Mouse (Mus musculus): Measurements from ENCODE around the gene Map3k6. TPM values are rescaled to one million over a fixed set of nuclear protein-coding genes. Genes with fewer than 3 reads are reported as not detected.

The Map3k6 gene
- total and polyA plus RNA-seq, 3 experiments, result 15.7 to 27.3 (median 16.3) TPM

GRCm38 (mm10) chr4:133256820-133257219, 16.2 kb downstream of the Map3k6 start:
- no peak overlapping the region for H3K27ac ChIP-seq
- intact Hi-C loops (cut with DNase I), result no loop called here
- H3K27me3 ChIP-seq (ENCODE audit: control insufficient read depth, insufficient read depth, low read length), result no peaks in the 10 kb centered on the region
- H3K4me3 ChIP-seq, result no peak overlapping the region
- H3K36me3 ChIP-seq (ENCODE audit: control insufficient read depth, insufficient read depth, low read length), result no peaks in the 10 kb centered on the region
- no peaks in the 10 kb centered on the region for H3K4me1 ChIP-seq (ENCODE audit: control insufficient read depth, insufficient read depth, low read length)
- no peaks in the 10 kb centered on the region for H3K79me2 ChIP-seq (replicated peaks; ENCODE audit: control insufficient read depth, insufficient read depth, low read length)
- H3K9ac ChIP-seq (ENCODE audit: low read depth, low read length), result no peak overlapping the region
- no peak for DNase-seq
- WGBS, result 34% methylated on average over 24 of the region's 24 CpGs
- TF ChIP-seq POLR2A (IDR thresholded peaks at IDR 0.05; ENCODE audit: insufficient read depth, low read depth, low read length), result no peak
- TF ChIP-seq CTCF (IDR thresholded peaks at IDR 0.05), result no peak

DNA sequence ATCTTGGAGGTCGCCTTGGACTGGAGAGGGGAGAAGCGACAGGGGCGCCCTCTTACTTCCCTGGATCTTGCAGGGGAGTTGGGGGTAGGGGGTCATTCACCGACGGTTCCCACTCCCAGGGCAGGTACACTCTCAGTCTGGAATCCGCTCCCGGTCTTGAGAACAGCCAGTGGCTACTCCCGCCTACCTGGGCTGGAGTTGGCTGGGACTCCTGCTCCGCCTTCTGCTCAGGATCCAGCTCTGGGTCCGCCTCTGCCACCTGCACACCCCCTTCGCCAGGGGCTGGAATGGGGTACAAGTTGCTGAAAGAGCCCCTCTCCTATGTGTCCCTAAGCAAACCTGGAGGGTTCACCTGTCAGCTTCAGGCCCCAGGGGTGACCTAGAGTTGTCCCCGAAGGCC, 16.6 kb downstream of the Map3k6 start:
- no peak for DNase-seq

DNA sequence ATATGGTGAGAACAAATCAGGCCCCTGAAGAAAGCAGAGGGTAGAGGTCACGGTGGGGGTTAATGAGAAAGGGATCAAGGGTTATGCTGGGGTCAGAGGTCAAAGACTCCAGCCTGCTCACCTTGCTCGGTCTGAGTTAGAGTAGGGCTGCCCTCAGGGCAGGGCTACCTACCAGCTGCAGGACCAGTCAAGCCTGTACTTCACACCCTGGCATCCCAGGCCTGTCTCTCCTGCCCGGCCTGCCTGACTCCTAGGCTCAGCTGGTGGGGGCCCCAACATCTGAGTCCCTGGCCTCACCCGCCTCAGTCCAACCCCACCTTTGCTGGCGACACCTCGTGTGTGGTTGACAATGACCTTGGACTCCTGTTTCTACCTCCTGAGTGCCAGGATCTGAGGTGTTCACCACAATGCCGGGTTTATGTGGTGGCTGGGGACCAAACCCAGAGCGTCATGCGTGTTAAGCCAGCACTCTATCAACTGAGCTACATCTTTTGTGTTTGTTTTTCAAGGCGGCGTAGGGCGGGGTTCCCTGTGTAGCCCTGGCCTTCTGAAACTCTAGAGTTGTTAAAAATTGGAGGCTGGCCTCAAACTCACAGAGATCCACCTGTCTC, 17.3 kb downstream of the Map3k6 start:
- intact Hi-C loops (cut with DNase I), result no loop called here
- Histone ChIP-seq H3K27ac (no peak overlapping the region), H3K79me2 (replicated peaks; ENCODE audit: control insufficient read depth, insufficient read depth, low read length) (no peaks in the 10 kb centered on the region), H3K4me1 (ENCODE audit: control insufficient read depth, insufficient read depth, low read length) (no peaks in the 10 kb centered on the region), H3K4me3 (no peak overlapping the region), H3K9ac (ENCODE audit: low read depth, low read length) (no peak overlapping the region), H3K27me3 (ENCODE audit: control insufficient read depth, insufficient read depth, low read length) (no peaks in the 10 kb centered on the region), H3K36me3 (ENCODE audit: control insufficient read depth, insufficient read depth, low read length) (no peaks in the 10 kb centered on the region)
- no peak for DNase-seq
- 86% methylated on average over 12 of the region's 12 CpGs for WGBS
- TF ChIP-seq POLR2A (IDR thresholded peaks at IDR 0.05; ENCODE audit: insufficient read depth, low read depth, low read length) (no peak), EP300 (IDR thresholded peaks at IDR 0.05; ENCODE audit: insufficient read depth, low read depth, low read length) (no peak), CTCF (IDR thresholded peaks at IDR 0.05) (no peak)

More for the DNA sequence above, 16.6 kb downstream of the Map3k6 start:
- intact Hi-C loops (cut with DNase I), result no loop called here
- H3K27ac ChIP-seq, result no peak overlapping the region
- TF ChIP-seq CTCF (IDR thresholded peaks at IDR 0.05) (no peak), EP300 (IDR thresholded peaks at IDR 0.05; ENCODE audit: insufficient read depth, low read depth, low read length) (no peak), POLR2A (IDR thresholded peaks at IDR 0.05; ENCODE audit: insufficient read depth, low read depth, low read length) (no peak)
- WGBS, result 50% methylated on average over 12 of the region's 12 CpGs
- no peaks in the 10 kb centered on the region for H3K36me3 ChIP-seq (ENCODE audit: control insufficient read depth, insufficient read depth, low read length)
- no peaks in the 10 kb centered on the region for H3K79me2 ChIP-seq (replicated peaks; ENCODE audit: control insufficient read depth, insufficient read depth, low read length)
- no peaks in the 10 kb centered on the region for H3K4me1 ChIP-seq (ENCODE audit: control insufficient read depth, insufficient read depth, low read length)
- no peaks in the 10 kb centered on the region for H3K27me3 ChIP-seq (ENCODE audit: control insufficient read depth, insufficient read depth, low read length)
- H3K9ac ChIP-seq (ENCODE audit: low read depth, low read length), result no peak overlapping the region
- no peak overlapping the region for H3K4me3 ChIP-seq

DNA sequence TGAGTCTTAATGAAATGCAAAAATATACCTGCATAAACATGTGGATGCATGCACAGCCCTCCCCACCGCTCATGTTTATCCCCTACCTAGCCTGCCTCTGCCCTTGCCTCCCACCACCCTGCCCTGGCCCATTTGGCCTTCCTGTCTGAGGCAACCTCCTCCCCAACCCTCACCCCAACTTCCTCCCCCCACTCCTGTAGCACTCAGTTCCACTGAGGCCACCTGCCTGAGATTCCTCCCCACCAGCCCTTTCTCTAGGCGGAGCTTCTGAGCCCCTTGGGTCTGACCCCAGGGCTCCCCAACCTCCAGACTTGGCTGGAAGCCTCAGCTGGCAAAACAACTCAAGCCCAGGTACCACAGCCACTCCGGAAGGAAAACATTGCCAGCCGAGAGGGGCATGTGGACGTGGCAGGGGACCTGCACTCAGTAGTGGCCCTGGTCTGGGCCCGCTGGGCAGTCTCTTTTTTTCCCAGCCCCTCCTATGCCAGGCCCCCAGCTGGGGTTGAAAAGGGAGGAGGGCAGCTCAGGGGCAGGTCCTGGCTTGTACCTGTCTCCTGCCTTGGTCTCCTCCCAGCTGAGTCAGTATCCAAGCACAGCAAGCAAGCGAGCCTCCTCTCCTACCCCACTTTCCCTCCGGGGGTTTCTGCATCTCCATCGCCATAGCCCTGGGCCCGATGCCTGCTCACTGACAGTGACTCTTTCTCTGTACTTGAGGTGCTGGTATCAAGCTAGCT, 21.2 kb downstream of the Map3k6 start:
- DNase-seq, result no peak
- Histone ChIP-seq H3K27me3 (ENCODE audit: control insufficient read depth, insufficient read depth, low read length) (no peaks in the 10 kb centered on the region), H3K4me1 (ENCODE audit: control insufficient read depth, insufficient read depth, low read length) (peaks cover 3% of the 10 kb centered on the region), H3K79me2 (replicated peaks; ENCODE audit: control insufficient read depth, insufficient read depth, low read length) (no peaks in the 10 kb centered on the region), H3K36me3 (ENCODE audit: control insufficient read depth, insufficient read depth, low read length) (no peaks in the 10 kb centered on the region), H3K4me3 (no peak overlapping the region), H3K27ac (no peak overlapping the region), H3K9ac (ENCODE audit: low read depth, low read length) (no peak overlapping the region)
- intact Hi-C loops (cut with DNase I), result no loop called here
- 61% methylated on average over 10 of the region's 10 CpGs for WGBS
- TF ChIP-seq EP300 (IDR thresholded peaks at IDR 0.05; ENCODE audit: insufficient read depth, low read depth, low read length) (no peak), CTCF (IDR thresholded peaks at IDR 0.05) (no peak), POLR2A (IDR thresholded peaks at IDR 0.05; ENCODE audit: insufficient read depth, low read depth, low read length) (no peak)

DNA sequence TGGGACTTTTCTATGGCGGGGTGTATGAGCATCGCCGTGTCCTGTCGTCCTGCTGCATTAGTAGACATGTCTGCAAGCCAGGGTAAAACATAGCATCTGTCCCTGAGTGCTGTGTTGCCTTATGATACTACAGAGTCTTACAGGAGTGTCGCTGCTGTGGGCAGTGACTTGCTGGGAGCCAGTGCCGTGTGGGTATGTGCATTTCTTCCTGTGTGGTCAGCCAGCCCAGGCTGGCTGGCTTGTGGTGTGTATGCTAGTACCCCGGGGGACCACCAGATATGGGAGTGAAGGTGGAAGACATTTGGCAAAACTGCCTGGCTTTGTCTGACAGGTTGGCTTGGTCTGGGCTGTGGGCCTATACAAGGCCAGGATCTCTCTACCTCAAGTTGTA, 21.8 kb downstream of the Map3k6 start:
- no peak for TF ChIP-seq EP300 (IDR thresholded peaks at IDR 0.05; ENCODE audit: insufficient read depth, low read depth, low read length)
- TF ChIP-seq POLR2A (IDR thresholded peaks at IDR 0.05; ENCODE audit: insufficient read depth, low read depth, low read length), result no peak
- no peak for TF ChIP-seq CTCF (IDR thresholded peaks at IDR 0.05)
- H3K79me2 ChIP-seq (replicated peaks; ENCODE audit: control insufficient read depth, insufficient read depth, low read length), result no peaks in the 10 kb centered on the region
- H3K36me3 ChIP-seq (ENCODE audit: control insufficient read depth, insufficient read depth, low read length), result no peaks in the 10 kb centered on the region
- DNase-seq, result no peak
- H3K4me1 ChIP-seq (ENCODE audit: control insufficient read depth, insufficient read depth, low read length), result peaks cover 3% of the 10 kb centered on the region
- 65% methylated on average over 7 of the region's 7 CpGs for WGBS
- intact Hi-C loops (cut with DNase I), result no loop called here
- H3K27ac ChIP-seq, result no peak overlapping the region
- no peak overlapping the region for H3K9ac ChIP-seq (ENCODE audit: low read depth, low read length)
- H3K27me3 ChIP-seq (ENCODE audit: control insufficient read depth, insufficient read depth, low read length), result no peaks in the 10 kb centered on the region
- H3K4me3 ChIP-seq, result no peak overlapping the region

- Histone ChIP-seq H3K79me2 (replicated peaks; ENCODE audit: control insufficient read depth, insufficient read depth, low read length) (no peaks in the 10 kb centered on the region), H3K4me1 (ENCODE audit: control insufficient read depth, insufficient read depth, low read length) (peaks cover 3% of the 10 kb centered on the region), H3K9ac (ENCODE audit: low read depth, low read length) (no peak within 1 kb of the TSS), H3K27me3 (ENCODE audit: control insufficient read depth, insufficient read depth, low read length) (no peaks in the 10 kb centered on the region), H3K36me3 (ENCODE audit: control insufficient read depth, insufficient read depth, low read length) (no peaks in the 10 kb centered on the region), H3K27ac (no peak within 1 kb of the TSS), H3K4me3 (no peak within 1 kb of the TSS)
- intact Hi-C loops (cut with DNase I), result no loop called here
- no peak for TF ChIP-seq CTCF (IDR thresholded peaks at IDR 0.05)
- TF ChIP-seq EP300 (IDR thresholded peaks at IDR 0.05; ENCODE audit: insufficient read depth, low read depth, low read length), result no peak
- TF ChIP-seq POLR2A (IDR thresholded peaks at IDR 0.05; ENCODE audit: insufficient read depth, low read depth, low read length), result no peak
- no peak for DNase-seq
- 47% methylated on average over 7 of the region's 7 CpGs for WGBS
Observed at GRCm38 (mm10) chr4:133262882-133263281, 22.3 kb downstream of the Map3k6 start, which contains the start of gene Sytl1. Gene Sytl1, minus strand, starts transcription at chr4:133263113.

All from heart, adult 2 months (tissue).